Mouse (Mus musculus) liver, embryonic 14.5 days (tissue): ENCODE measurements around the gene Tmem208. TPM values are rescaled to one million over a fixed set of nuclear protein-coding genes. Genes with fewer than 3 reads are reported as not detected.

Experiments
- ATAC-seq: fragments of 200-750 bp; cut with Nextera tagmentation; 2 replicates; pipeline ENCODE4 v1.8.0; 2017; ENCODE audit warnings: moderate number of reproducible peaks, mild to moderate bottlenecking, moderate library complexity; ENCODE audit not compliant: insufficient read depth
- DNase-seq, 3 experiments: peaks; one replicate each; pipeline ENCODE4 v3.0.0-alpha.2; 2012 to 2013; ENCODE audit warnings: low read depth in 3 of 3, low spot score in 3 of 3
- H3K27ac ChIP-seq: fragments of 300-500 bp; sonication (generic); 2 replicates; pipeline ENCODE4 v1.5.1; 2014; ENCODE audit warnings: moderate library complexity, mild to moderate bottlenecking, control low read depth, inconsistent platforms
- H3K27me3 ChIP-seq: fragments of 300-500 bp; sonication (generic); 2 replicates; pipeline ENCODE4 v1.6.1; 2014; ENCODE audit warnings: mild to moderate bottlenecking, low read length, moderate library complexity; ENCODE audit not compliant: control insufficient read depth, insufficient read depth
- H3K36me3 ChIP-seq: fragments of 300-500 bp; sonication (generic); replicated peaks from 2 replicates; pipeline ENCODE4 v1.6.1; 2014; ENCODE audit warnings: low read depth; ENCODE audit not compliant: control insufficient read depth, insufficient read depth
- H3K4me1 ChIP-seq, 2 experiments: fragments of 200-500 bp in 1 of 2; fragments of 300-500 bp in 1 of 2; sonication (generic) in 1 of 2; replicated peaks; 2 replicates each; pipeline ENCODE4 v1.6.1; 2012 to 2014; ENCODE audit warnings: antibody characterized with exemption in 1 of 2, inconsistent platforms in 1 of 2, low read length in 1 of 2; ENCODE audit not compliant: control insufficient read depth in 2 of 2, insufficient read depth in 2 of 2
- H3K4me2 ChIP-seq: fragments of 300-500 bp; sonication (generic); 2 replicates; pipeline ENCODE4 v1.6.1; 2014; ENCODE audit warnings: low read depth, mild to moderate bottlenecking, control low read depth, moderate library complexity
- H3K4me3 ChIP-seq, 2 experiments: fragments of 200-500 bp in 1 of 2; fragments of 300-500 bp in 1 of 2; sonication (generic) in 1 of 2; 2 replicates each; pipeline ENCODE4 v1.5.1; 2012 to 2014; ENCODE audit warnings: low read depth in 2 of 2, low read length in 2 of 2, mild to moderate bottlenecking in 2 of 2, control low read depth in 1 of 2, inconsistent platforms in 1 of 2, moderate library complexity in 1 of 2; ENCODE audit not compliant: insufficient read depth in 1 of 2
- H3K9ac ChIP-seq: fragments of 300-500 bp; sonication (generic); replicated peaks from 2 replicates; pipeline ENCODE4 v1.6.1; 2014; ENCODE audit warnings: mild to moderate bottlenecking, control low read depth, moderate library complexity
- H3K9me3 ChIP-seq: fragments of 300-500 bp; sonication (generic); 2 replicates; pipeline ENCODE4 v1.6.1; 2016; ENCODE audit warnings: low read length, mixed read lengths; ENCODE audit not compliant: control insufficient read depth
- CTCF ChIP-seq: IDR thresholded peaks from 2 replicates; pipeline ENCODE4 v1.5.1; 2016; ENCODE audit warnings: antibody characterized with exemption, low read depth, control low read depth
- EP300 ChIP-seq: IDR thresholded peaks from 2 replicates; pipeline ENCODE4 v1.6.1; 2016; ENCODE audit warnings: antibody characterized with exemption, low read depth
- WGBS: fragments of 180-500 bp; shearing (Covaris S2); extraction: QIAGEN DNeasy Blood & Tissue Kit; methylation state at CpG from one replicate; pipeline ENCODE4 v1.1.7; 2014; ENCODE audit not compliant: insufficient replicate concordance; 5-methylcytosine and 5-hydroxymethylcytosine counted together
- polyA plus RNA-seq, 2 experiments: library from polyadenylated mRNA; depleted of rRNA in 1 of 2; stranded (reverse) in 1 of 2; unstranded in 1 of 2; fragments of >200 nt; fragmentation: Nextera tagmentation in 1 of 2; extraction: Ambion mirVana in 1 of 2; gene quantifications; 2 replicates each; pipeline versions ENCODE4 v1.2.1 to v1.2.3; 2012 to 2014

Tmem208 gene
- polyA plus RNA-seq, 2 experiments, result 59.1 to 103 TPM

DNA sequence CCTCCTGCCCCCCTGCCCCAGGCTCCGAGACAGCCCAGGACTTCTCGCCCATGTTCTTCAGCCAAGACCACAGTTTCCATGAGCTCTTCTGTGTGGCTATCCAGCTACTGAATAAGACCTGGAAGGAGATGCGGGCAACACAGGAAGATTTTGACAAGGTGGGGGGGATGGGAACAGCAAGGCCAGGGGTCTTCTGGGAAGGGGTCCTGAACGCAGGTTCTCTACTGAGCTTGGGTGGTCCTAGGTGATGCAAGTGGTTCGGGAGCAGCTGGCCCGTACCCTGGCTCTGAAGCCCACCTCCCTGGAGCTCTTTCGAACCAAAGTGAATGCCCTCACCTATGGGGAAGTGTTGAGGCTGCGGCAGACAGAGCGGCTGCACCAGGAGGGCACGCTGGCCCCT is 17.7 kb upstream of the Tmem208 start:
- Histone ChIP-seq H3K27ac (no peak overlapping the region), H3K9me3 (no peaks in the 10 kb centered on the region), H3K4me2 (no peak overlapping the region), H3K4me3 (no peak overlapping the region), H3K9ac (no peak overlapping the region), H3K27me3 (no peaks in the 10 kb centered on the region), H3K36me3 (peaks cover 71% of the 10 kb centered on the region), H3K4me1 (peaks cover 21 to 40% of the 10 kb centered on the region in 2 experiments)
- no peak for DNase-seq
- 88% methylated on average over 10 of the region's 10 CpGs for WGBS
- no peak for ATAC-seq
- TF ChIP-seq CTCF (no peak), EP300 (no peak)

DNA sequence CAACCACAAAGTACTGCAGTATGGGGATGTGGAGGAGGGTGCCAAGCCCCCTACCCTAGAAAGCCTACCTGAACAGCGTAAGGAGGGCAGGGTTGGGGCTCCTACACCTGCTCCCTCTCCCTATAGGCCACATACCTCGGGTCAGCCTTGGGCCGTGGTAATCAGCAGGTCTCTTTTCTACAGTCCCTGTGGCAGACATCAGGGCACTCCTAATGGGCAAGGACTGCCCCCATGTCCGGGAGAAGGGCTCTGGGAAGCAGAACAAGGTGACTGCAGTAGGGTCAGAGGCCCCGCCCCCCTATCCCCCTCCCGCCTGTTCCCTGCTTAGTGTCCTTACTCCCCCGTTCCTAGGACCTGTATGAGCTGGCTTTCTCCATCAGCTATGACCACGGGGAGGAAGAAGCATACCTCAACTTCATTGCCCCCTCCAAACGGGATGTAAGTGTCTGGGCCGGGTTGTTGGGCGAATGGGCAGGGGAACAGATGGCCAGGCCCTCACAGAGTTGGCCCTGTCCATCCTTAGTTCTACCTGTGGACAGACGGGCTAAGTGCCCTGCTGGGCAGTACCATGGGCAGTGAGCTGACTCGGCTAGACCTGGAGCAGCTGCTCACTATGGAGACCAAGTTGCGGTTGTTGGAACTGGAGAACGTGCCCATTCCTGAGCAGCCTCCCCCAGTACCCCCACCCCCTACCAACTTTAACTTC is 16.9 kb upstream of the Tmem208 start:
- Histone ChIP-seq H3K36me3 (peaks cover 71% of the 10 kb centered on the region), H3K4me2 (no peak overlapping the region), H3K9me3 (no peaks in the 10 kb centered on the region), H3K9ac (no peak overlapping the region), H3K4me3 (no peak overlapping the region), H3K27ac (no peak overlapping the region), H3K4me1 (peaks cover 30 to 40% of the 10 kb centered on the region in 2 experiments), H3K27me3 (no peaks in the 10 kb centered on the region)
- WGBS, result 86% methylated on average over 15 of the region's 15 CpGs
- ATAC-seq (no peak), DNase-seq (no peak)
- TF ChIP-seq CTCF (no peak), EP300 (no peak)

DNA sequence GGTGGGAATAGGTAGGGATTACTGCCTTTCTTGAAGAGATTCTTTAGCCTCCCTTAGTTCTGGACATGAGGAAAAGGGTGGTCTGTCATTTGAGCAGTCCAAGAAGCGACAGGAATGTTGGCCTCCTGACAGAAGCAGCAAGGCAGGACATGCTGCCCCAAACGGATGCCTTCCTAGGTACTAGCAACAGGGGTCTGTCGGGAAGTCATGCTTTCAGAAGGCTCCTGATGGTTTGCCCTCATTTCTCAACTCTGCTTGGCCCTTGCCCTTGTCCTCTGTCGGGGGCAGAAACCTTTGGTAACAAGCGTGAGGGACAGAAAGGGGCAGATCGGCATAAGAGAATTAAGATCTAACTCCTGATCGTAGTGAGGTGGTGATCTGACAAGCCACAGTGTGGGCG is 16.0 kb upstream of the Tmem208 start:
- TF ChIP-seq EP300, result no peak
- TF ChIP-seq CTCF, result no peak
- WGBS, result 88% methylated on average over 8 of the region's 8 CpGs
- no peak for ATAC-seq
- Histone ChIP-seq H3K4me1 (peaks cover 30 to 35% of the 10 kb centered on the region in 2 experiments), H3K27me3 (no peaks in the 10 kb centered on the region), H3K27ac (no peak overlapping the region), H3K9ac (no peak overlapping the region), H3K4me2 (no peak overlapping the region), H3K4me3 (no peak overlapping the region), H3K9me3 (no peaks in the 10 kb centered on the region), H3K36me3 (peaks cover 71% of the 10 kb centered on the region)
- DNase-seq, result no peak

DNA sequence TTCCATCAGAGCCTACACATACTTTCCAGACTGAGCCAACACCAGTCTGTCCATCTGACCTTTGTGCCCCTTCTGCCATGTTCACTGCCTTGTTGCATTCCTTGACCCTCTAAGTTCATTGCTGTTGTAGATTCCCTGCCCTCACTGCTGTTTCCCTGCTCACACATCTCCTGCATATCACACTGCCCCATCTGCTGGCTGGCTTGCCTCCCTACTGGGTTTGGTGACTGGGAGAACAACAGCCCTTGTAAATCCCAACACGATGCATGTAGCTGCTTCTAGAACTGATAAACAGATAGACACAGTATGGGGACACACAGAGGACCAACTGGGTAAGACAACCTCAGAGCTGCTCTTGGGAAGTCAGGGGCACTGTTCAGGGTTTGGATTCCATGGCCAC is 14.4 kb upstream of the Tmem208 start:
- Histone ChIP-seq H3K4me3 (no peak overlapping the region), H3K36me3 (peaks cover 77% of the 10 kb centered on the region), H3K4me1 (peaks cover 26 to 28% of the 10 kb centered on the region in 2 experiments), H3K9me3 (no peaks in the 10 kb centered on the region), H3K27ac (peak overlapping the region; percentile 36; the same call in 1 of the 2 replicates), H3K27me3 (no peaks in the 10 kb centered on the region), H3K4me2 (no peak overlapping the region), H3K9ac (no peak overlapping the region)
- ATAC-seq (peak; percentile 56), DNase-seq (peak in 1 of 3 experiments; percentile 61)
- TF ChIP-seq CTCF (peak; percentile 62), EP300 (peak; percentile 62; the same call in 1 of the 2 replicates)
- WGBS, result 15% methylated on average over 1 of the region's 1 CpGs

DNA sequence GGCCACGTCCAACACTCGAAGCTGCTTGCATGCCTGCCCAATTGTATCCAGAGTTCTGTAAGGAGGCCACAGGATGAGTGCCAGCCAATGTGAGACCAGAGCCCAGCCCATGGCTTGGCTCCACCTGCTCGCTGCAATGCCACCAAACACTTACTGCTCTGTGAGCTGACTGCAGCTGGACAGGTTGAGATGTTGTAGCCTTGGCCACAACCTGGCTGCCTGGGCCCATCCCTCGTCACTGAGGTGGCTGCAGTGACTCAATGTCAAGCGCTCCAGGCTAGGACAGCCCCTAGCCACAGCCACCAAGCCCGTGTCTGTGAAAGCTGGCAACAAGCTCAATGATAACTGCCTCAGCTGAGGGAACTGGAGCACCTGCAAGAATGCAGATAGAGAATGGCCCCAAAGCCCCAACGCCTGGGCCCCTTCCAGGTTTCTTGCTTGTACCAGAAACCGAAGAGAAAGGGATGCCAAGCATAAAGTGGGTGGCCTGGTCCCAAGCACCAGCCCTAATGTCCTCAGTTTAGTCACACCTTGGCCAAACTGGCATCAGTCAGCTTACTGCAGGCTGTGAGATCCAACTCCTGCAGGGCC is 13.2 kb upstream of the Tmem208 start:
- ATAC-seq (peak; percentile 59), DNase-seq (no peak)
- no peak overlapping the region for H3K4me3 ChIP-seq
- TF ChIP-seq CTCF (no peak), EP300 (peak; percentile 78)
- H3K27ac ChIP-seq, result peak overlapping the region; percentile 51
- H3K9me3 ChIP-seq, result no peaks in the 10 kb centered on the region
- 42% methylated on average over 8 of the region's 8 CpGs for WGBS
- H3K36me3 ChIP-seq, result peaks cover 76% of the 10 kb centered on the region
- H3K4me2 ChIP-seq, result peak overlapping the region; percentile 51
- H3K9ac ChIP-seq, result peak overlapping the region; percentile 32
- H3K27me3 ChIP-seq, result no peaks in the 10 kb centered on the region
- H3K4me1 ChIP-seq, result peaks cover 26 to 28% of the 10 kb centered on the region in 2 experiments
